Mouse (Mus musculus) embryonic fibroblast, embryonic 13.5 days (primary cell): ENCODE measurements at regions not wholly inside any gene's neighbourhood (a gene's known extent, or its start where the extent isn't known, plus 50 kb on each side); places are given as distances from the start of the nearest gene placed in this dataset.

Experiments used
- H3K27ac ChIP-seq: 2 replicates; pipeline ENCODE4 v1.5.1; 2012; ENCODE audit warnings: low read length, control low read depth, inconsistent platforms; ENCODE audit not compliant: insufficient read depth
- H3K4me1 ChIP-seq: 2 replicates; pipeline ENCODE4 v1.6.1; 2011; ENCODE audit warnings: low read length; ENCODE audit not compliant: control insufficient read depth, insufficient read depth
- H3K4me3 ChIP-seq: 2 replicates; pipeline ENCODE4 v1.5.1; 2011; ENCODE audit warnings: mild to moderate bottlenecking, control low read depth, low read length; ENCODE audit not compliant: insufficient read depth
- CTCF ChIP-seq: IDR thresholded peaks from 2 replicates; pipeline ENCODE4 v1.5.1; 2011; ENCODE audit warnings: mild to moderate bottlenecking, control low read depth, low read length, moderate library complexity, borderline replicate concordance; ENCODE audit not compliant: insufficient read depth
- POLR2A ChIP-seq: IDR thresholded peaks from 2 replicates; pipeline ENCODE4 v1.6.1; 2011; ENCODE audit warnings: low read depth, mild to moderate bottlenecking, control low read depth, low read length, moderate library complexity

- H3K27ac ChIP-seq = peak overlapping the region; percentile 5; the same call in 1 of the 2 replicates
- H3K4me3 ChIP-seq = no peak overlapping the region
- TF ChIP-seq CTCF = no peak
- TF ChIP-seq POLR2A = no peak
- no peaks in the 10 kb centered on the region; the same call in 1 of the 2 replicates for H3K4me1 ChIP-seq
Measured at GRCm38 (mm10) chr6:101537581-101537980, 159.9 kb upstream of the Pdzrn3 start.

- Histone ChIP-seq H3K27ac (peak overlapping the region; percentile 48), H3K4me3 (no peak overlapping the region), H3K4me1 (no peaks in the 10 kb centered on the region; the same call in 1 of the 2 replicates)
- TF ChIP-seq POLR2A (no peak), CTCF (peak; percentile 46; the same call in 1 of the 2 replicates)
Measured at GRCm38 (mm10) chr6:101534214-101535052, 156.7 kb upstream of the Pdzrn3 start.

GRCm38 (mm10) chr6:101532436-101532835 is 154.7 kb upstream of the Pdzrn3 start:
- H3K27ac ChIP-seq = peak overlapping the region; percentile 98
- 0 out of 2 replicates have a peak overlapping the region, but pooled peaks have one; percentile 14 for H3K4me3 ChIP-seq
- no peaks in the 10 kb centered on the region; the same call in 1 of the 2 replicates for H3K4me1 ChIP-seq
- TF ChIP-seq CTCF = no peak
- TF ChIP-seq POLR2A = peak; percentile 55

DNA sequence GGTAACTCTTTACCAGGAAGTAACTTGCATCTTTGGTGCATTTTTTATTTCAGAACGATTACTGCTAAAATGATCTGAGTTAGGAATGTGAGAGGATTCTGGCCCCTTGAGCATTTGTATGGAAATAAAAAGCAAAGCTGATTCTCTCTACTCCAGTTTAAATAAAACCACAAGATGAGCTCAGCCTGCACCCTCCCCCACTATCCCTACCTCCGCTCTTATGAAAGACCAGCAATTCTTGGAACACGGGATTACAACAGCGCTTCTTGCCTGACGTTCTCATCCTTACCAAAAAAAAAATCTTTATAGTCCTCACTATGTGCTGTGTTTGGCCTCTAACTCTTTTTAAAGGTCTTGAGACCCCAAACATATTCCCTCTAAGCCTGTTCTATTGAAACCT is 154.2 kb upstream of the Pdzrn3 start:
- no peak for TF ChIP-seq POLR2A
- TF ChIP-seq CTCF = no peak
- Histone ChIP-seq H3K4me1 (no peaks in the 10 kb centered on the region; the same call in 1 of the 2 replicates), H3K27ac (peak overlapping the region; percentile 98), H3K4me3 (no peak overlapping the region)

- no peak overlapping the region for H3K27ac ChIP-seq
- peaks cover 5% of the 10 kb centered on the region; the same call in 1 of the 2 replicates for H3K4me1 ChIP-seq
- TF ChIP-seq POLR2A (no peak), CTCF (no peak)
- no peak overlapping the region for H3K4me3 ChIP-seq
Measured at GRCm38 (mm10) chr6:101525129-101525528, 147.4 kb upstream of the Pdzrn3 start.

- TF ChIP-seq CTCF (no peak), POLR2A (no peak)
- peak overlapping the region; percentile 52 for H3K27ac ChIP-seq
- H3K4me3 ChIP-seq = no peak overlapping the region
- peaks cover 8% of the 10 kb centered on the region for H3K4me1 ChIP-seq
Measured at GRCm38 (mm10) chr6:101521316-101521715, 143.6 kb upstream of the Pdzrn3 start.

- Histone ChIP-seq H3K4me1 (peaks cover 8% of the 10 kb centered on the region), H3K4me3 (no peak overlapping the region), H3K27ac (peak overlapping the region; percentile 52)
- TF ChIP-seq POLR2A (no peak), CTCF (no peak)
Measured at GRCm38 (mm10) chr6:101520755-101521154, 143.1 kb upstream of the Pdzrn3 start.

- TF ChIP-seq CTCF (no peak), POLR2A (no peak)
- Histone ChIP-seq H3K4me1 (peaks cover 8% of the 10 kb centered on the region), H3K27ac (no peak overlapping the region), H3K4me3 (no peak overlapping the region)
Measured at GRCm38 (mm10) chr6:101518904-101519701, 141.4 kb upstream of the Pdzrn3 start.

GRCm38 (mm10) chr6:101517584-101517983 is 139.9 kb upstream of the Pdzrn3 start:
- H3K27ac ChIP-seq = no peak overlapping the region
- no peak overlapping the region for H3K4me3 ChIP-seq
- H3K4me1 ChIP-seq = peaks cover 8% of the 10 kb centered on the region
- TF ChIP-seq POLR2A (no peak), CTCF (no peak)

GRCm38 (mm10) chr6:101513696-101514095 is 136.0 kb upstream of the Pdzrn3 start:
- Histone ChIP-seq H3K4me3 (no peak overlapping the region), H3K27ac (no peak overlapping the region), H3K4me1 (peaks cover 4% of the 10 kb centered on the region)
- TF ChIP-seq CTCF = no peak
- TF ChIP-seq POLR2A = no peak
